Mouse (Mus musculus) liver, embryonic 11.5 days (tissue): ENCODE measurements around the gene Kctd14. TPM values are rescaled to one million over a fixed set of nuclear protein-coding genes. Genes with fewer than 3 reads are reported as not detected.
A peak's percentile ranks its signal among the peaks of the same experiment; 100 is the strongest.

ENCODE experiments used
- ATAC-seq: fragments of 200-750 bp; cut with Nextera tagmentation; replicated peaks from 2 replicates; pipeline ENCODE4 v1.8.0; 2017; ENCODE audit warnings: moderate number of reproducible peaks, mild to moderate bottlenecking, moderate TSS enrichment, moderate library complexity; ENCODE audit not compliant: low FRiP score
- DNase-seq: peaks from one replicate; pipeline ENCODE4 v3.0.0-alpha.2; 2017; ENCODE audit warnings: low spot score
- H3K27ac ChIP-seq: fragments of 300-500 bp; sonication (generic); 2 replicates; pipeline ENCODE4 v1.5.1; 2014; ENCODE audit warnings: mild to moderate bottlenecking, low read depth, low read length, control low read depth
- H3K27me3 ChIP-seq: fragments of 300-500 bp; sonication (generic); replicated peaks from 2 replicates; pipeline ENCODE4 v1.6.1; 2014; ENCODE audit warnings: low read length, mixed read lengths; ENCODE audit not compliant: control insufficient read depth, insufficient read depth
- H3K36me3 ChIP-seq: fragments of 300-500 bp; sonication (generic); 2 replicates; pipeline ENCODE4 v1.6.1; 2014; ENCODE audit warnings: mild to moderate bottlenecking, low read length, moderate library complexity, mixed read lengths; ENCODE audit not compliant: control insufficient read depth, insufficient read depth
- H3K4me1 ChIP-seq: fragments of 300-500 bp; sonication (generic); replicated peaks from 2 replicates; pipeline ENCODE4 v1.6.1; 2014; ENCODE audit warnings: low read length, mixed read lengths; ENCODE audit not compliant: control insufficient read depth, insufficient read depth
- H3K4me2 ChIP-seq: fragments of 300-500 bp; sonication (generic); 2 replicates; pipeline ENCODE4 v1.6.1; 2014; ENCODE audit warnings: mild to moderate bottlenecking, control low read depth, moderate library complexity
- H3K4me3 ChIP-seq: fragments of 300-500 bp; sonication (generic); 2 replicates; pipeline ENCODE4 v1.5.1; 2014; ENCODE audit warnings: low read depth, low read length, control low read depth
- H3K9ac ChIP-seq: fragments of 300-500 bp; sonication (generic); 2 replicates; pipeline ENCODE4 v1.6.1; 2014; ENCODE audit warnings: low read depth, low read length, control low read depth
- H3K9me3 ChIP-seq: fragments of 300-500 bp; sonication (generic); 2 replicates; pipeline ENCODE4 v1.6.1; 2016; ENCODE audit warnings: low read length, inconsistent platforms, mixed read lengths; ENCODE audit not compliant: control insufficient read depth
- WGBS: fragments of 180-500 bp; shearing (Covaris S2); extraction: QIAGEN DNeasy Blood & Tissue Kit; methylation state at CpG from one replicate; pipeline ENCODE4 v1.1.7; 2014; 5-methylcytosine and 5-hydroxymethylcytosine counted together
- polyA plus RNA-seq: library from polyadenylated mRNA; unstranded; fragments of >200 nt; fragmentation: Nextera tagmentation; extraction: Ambion mirVana; gene quantifications from 2 replicates; pipeline ENCODE4 v1.2.1, GENCODE M21; 2014

Gene Kctd14
- polyA plus RNA-seq, 1 experiment from 2014 or later = 9.2 TPM

- Histone ChIP-seq H3K4me3 (no peak overlapping the region), H3K9me3 (no peaks in the 10 kb centered on the region), H3K27ac (no peak overlapping the region), H3K4me2 (peak overlapping the region; percentile 98), H3K36me3 (no peaks in the 10 kb centered on the region), H3K4me1 (peaks cover 15% of the 10 kb centered on the region), H3K27me3 (no peaks in the 10 kb centered on the region), H3K9ac (no peak overlapping the region)
- ATAC-seq = no peak
- DNase-seq = no peak
- 72% methylated on average over 6 of the region's 6 CpGs for WGBS
Observed at GRCm38 (mm10) chr7:97452196-97452595, 1.1 kb downstream of the Kctd14 start.

GRCm38 (mm10) chr7:97453141-97453921 is 2.2 kb downstream of the Kctd14 start:
- DNase-seq = peak; percentile 67
- peak; percentile 98 for ATAC-seq

GRCm38 (mm10) chr7:97454795-97455194 is 3.7 kb downstream of the Kctd14 start:
- Histone ChIP-seq H3K9me3 (no peaks in the 10 kb centered on the region), H3K27ac (no peak overlapping the region), H3K36me3 (no peaks in the 10 kb centered on the region; the same call in 1 of the 2 replicates), H3K4me1 (peaks cover 15% of the 10 kb centered on the region), H3K9ac (no peak overlapping the region), H3K27me3 (no peaks in the 10 kb centered on the region), H3K4me3 (no peak overlapping the region), H3K4me2 (no peak overlapping the region)
- WGBS = 90% methylated on average over 10 of the region's 10 CpGs
- DNase-seq = no peak
- no peak for ATAC-seq

More at GRCm38 (mm10) chr7:97453141-97453921, 2.2 kb downstream of the Kctd14 start:
- Histone ChIP-seq H3K4me3 (peak overlapping the region; percentile 67), H3K27ac (peak overlapping the region; percentile 82), H3K4me1 (peaks cover 15% of the 10 kb centered on the region), H3K9ac (peak overlapping the region; percentile 76), H3K4me2 (peak overlapping the region; percentile 98), H3K27me3 (no peaks in the 10 kb centered on the region), H3K9me3 (no peaks in the 10 kb centered on the region), H3K36me3 (no peaks in the 10 kb centered on the region; the same call in 1 of the 2 replicates)
- WGBS = 1% methylated on average over 27 of the region's 27 CpGs

GRCm38 (mm10) chr7:97455577-97455976 is 4.5 kb downstream of the Kctd14 start:
- ATAC-seq = no peak
- peaks cover 15% of the 10 kb centered on the region for H3K4me1 ChIP-seq
- H3K9ac ChIP-seq = no peak overlapping the region
- H3K9me3 ChIP-seq = no peaks in the 10 kb centered on the region
- H3K4me3 ChIP-seq = no peak overlapping the region
- no peak overlapping the region for H3K27ac ChIP-seq
- no peaks in the 10 kb centered on the region for H3K27me3 ChIP-seq
- H3K4me2 ChIP-seq = no peak overlapping the region
- 56% methylated on average over 3 of the region's 3 CpGs for WGBS
- no peaks in the 10 kb centered on the region; the same call in 1 of the 2 replicates for H3K36me3 ChIP-seq
- no peak for DNase-seq

- H3K9ac ChIP-seq = no peak overlapping the region
- H3K4me1 ChIP-seq = no peaks in the 10 kb centered on the region
- H3K27ac ChIP-seq = no peak overlapping the region
- ATAC-seq = no peak
- no peaks in the 10 kb centered on the region for H3K9me3 ChIP-seq
- H3K36me3 ChIP-seq = no peaks in the 10 kb centered on the region
- no peaks in the 10 kb centered on the region for H3K27me3 ChIP-seq
- H3K4me2 ChIP-seq = no peak overlapping the region
- WGBS = 76% methylated on average over 5 of the region's 5 CpGs
- no peak for DNase-seq
- H3K4me3 ChIP-seq = no peak overlapping the region
Observed at GRCm38 (mm10) chr7:97473001-97473400, 21.9 kb downstream of the Kctd14 start.

GRCm38 (mm10) chr7:97479349-97479748 is 28.2 kb downstream of the Kctd14 start:
- Histone ChIP-seq H3K27ac (no peak overlapping the region), H3K27me3 (no peaks in the 10 kb centered on the region), H3K9me3 (no peaks in the 10 kb centered on the region), H3K4me1 (peaks cover 3% of the 10 kb centered on the region; the same call in 1 of the 2 replicates), H3K36me3 (no peaks in the 10 kb centered on the region), H3K4me3 (no peak overlapping the region), H3K9ac (no peak overlapping the region), H3K4me2 (no peak overlapping the region)
- no peak for ATAC-seq
- no peak for DNase-seq
- 54% methylated on average over 3 of the region's 3 CpGs for WGBS

GRCm38 (mm10) chr7:97480290-97480689 is 29.2 kb downstream of the Kctd14 start:
- H3K27ac ChIP-seq = no peak overlapping the region
- H3K4me3 ChIP-seq = peak overlapping the region; percentile 67
- DNase-seq (no peak), ATAC-seq (no peak)
- H3K4me2 ChIP-seq = peak overlapping the region; percentile 97
- H3K27me3 ChIP-seq = no peaks in the 10 kb centered on the region
- 21% methylated on average over 3 of the region's 3 CpGs for WGBS
- H3K4me1 ChIP-seq = peaks cover 3% of the 10 kb centered on the region; the same call in 1 of the 2 replicates
- peaks cover 4% of the 10 kb centered on the region for H3K36me3 ChIP-seq
- H3K9ac ChIP-seq = no peak overlapping the region
- no peaks in the 10 kb centered on the region for H3K9me3 ChIP-seq

GRCm38 (mm10) chr7:97480821-97481339 is 29.8 kb downstream of the Kctd14 start, which contains the start of gene Ints4:
Ints4 (plus strand) TSS chr7:97480956.
- no peaks in the 10 kb centered on the region for H3K9me3 ChIP-seq
- peak within 1 kb of the TSS; percentile 69 for H3K9ac ChIP-seq
- no peaks in the 10 kb centered on the region for H3K27me3 ChIP-seq
- peak within 1 kb of the TSS; percentile 67 for H3K4me3 ChIP-seq
- DNase-seq = peak; percentile 85
- peaks cover 3% of the 10 kb centered on the region; the same call in 1 of the 2 replicates for H3K4me1 ChIP-seq
- H3K36me3 ChIP-seq = peaks cover 4% of the 10 kb centered on the region
- under 1% methylated on average over 24 of the region's 24 CpGs for WGBS
- H3K27ac ChIP-seq = peak within 1 kb of the TSS; percentile 16
- peak; percentile 99 for ATAC-seq
- peak within 1 kb of the TSS; percentile 97 for H3K4me2 ChIP-seq
